Mouse (Mus musculus): ENCODE results near the gene Hinfp. TPM values are rescaled to one million over a fixed set of nuclear protein-coding genes. Genes with fewer than 3 reads are reported as not detected.
"Not testable (repeated sequence)": the region's sequence is repeated elsewhere in the genome, so short reads cannot be mapped to it uniquely, and the experiment has no call there.

The Hinfp gene
- polyA plus RNA-seq, 1 experiment from 2014 or later, result 30.5 TPM

GRCm38 (mm10) chr9:44327064-44327711, 21.7 kb upstream of the Hinfp start:
- peak overlapping the region; percentile 83 for H3K4me3 ChIP-seq
- WGBS, result 2% methylated on average over 22 of the region's 22 CpGs
- ATAC-seq, result peak; percentile 43; the same call in 1 of the 2 replicates
- no peaks in the 10 kb centered on the region for H3K27me3 ChIP-seq
- peaks cover 35% of the 10 kb centered on the region for H3K36me3 ChIP-seq (ENCODE audit: poor library complexity, severe bottlenecking)
- H3K9ac ChIP-seq, result peak overlapping the region; percentile 86
- peaks cover 20% of the 10 kb centered on the region for H3K4me1 ChIP-seq
- no peaks in the 10 kb centered on the region for H3K9me3 ChIP-seq (replicated peaks)
- peak overlapping the region; percentile 83 for H3K27ac ChIP-seq
- peak overlapping the region; percentile 67 for H3K4me2 ChIP-seq

- peak; percentile 97 for ATAC-seq
- under 1% methylated on average over 38 of the region's 38 CpGs for WGBS
- H3K9me3 ChIP-seq (replicated peaks), result no peaks in the 10 kb centered on the region
Measured at GRCm38 (mm10) chr9:44326371-44327063, 21.0 kb upstream of the Hinfp start.

GRCm38 (mm10) chr9:44325768-44326370, 20.4 kb upstream of the Hinfp start, which contains the start of gene Dpagt1:
Dpagt1 (plus strand) TSS chr9:44326019.
- Histone ChIP-seq H3K4me3 (peak within 1 kb of the TSS; percentile 83), H3K36me3 (ENCODE audit: poor library complexity, severe bottlenecking) (peaks cover 23% of the 10 kb centered on the region), H3K4me2 (peak within 1 kb of the TSS; percentile 67), H3K9me3 (replicated peaks) (no peaks in the 10 kb centered on the region), H3K27me3 (no peaks in the 10 kb centered on the region), H3K9ac (peak within 1 kb of the TSS; percentile 86), H3K4me1 (peaks cover 22% of the 10 kb centered on the region), H3K27ac (peak within 1 kb of the TSS; percentile 83)
- WGBS, result 4% methylated on average over 12 of the region's 12 CpGs
- ATAC-seq, result peak; percentile 28

More at GRCm38 (mm10) chr9:44326371-44327063, 21.0 kb upstream of the Hinfp start:
- Histone ChIP-seq H3K27ac (peak overlapping the region; percentile 83), H3K9ac (peak overlapping the region; percentile 86), H3K36me3 (ENCODE audit: poor library complexity, severe bottlenecking) (peaks cover 29% of the 10 kb centered on the region), H3K4me2 (peak overlapping the region; percentile 67), H3K4me3 (peak overlapping the region; percentile 83), H3K27me3 (no peaks in the 10 kb centered on the region), H3K4me1 (peaks cover 20% of the 10 kb centered on the region)

- Histone ChIP-seq H3K36me3 (ENCODE audit: poor library complexity, severe bottlenecking) (peaks cover 16% of the 10 kb centered on the region), H3K4me3 (peak overlapping the region; percentile 83; the same call in 1 of the 2 replicates), H3K27ac (peak overlapping the region; percentile 83; the same call in 1 of the 2 replicates), H3K4me2 (peak overlapping the region; percentile 67), H3K4me1 (peaks cover 27% of the 10 kb centered on the region)
- not testable (repeated sequence) for H3K9ac ChIP-seq; ATAC-seq; H3K27me3 ChIP-seq; H3K9me3 ChIP-seq (replicated peaks)
- WGBS, result 65% methylated on average over 7 of the region's 8 CpGs
Measured at GRCm38 (mm10) chr9:44325032-44325767, 19.7 kb upstream of the Hinfp start.

GRCm38 (mm10) chr9:44324147-44324546, 18.7 kb upstream of the Hinfp start:
- Histone ChIP-seq H3K36me3 (ENCODE audit: poor library complexity, severe bottlenecking) (peaks cover 6% of the 10 kb centered on the region; the same call in 1 of the 2 replicates), H3K4me2 (no peak overlapping the region), H3K4me1 (peaks cover 32% of the 10 kb centered on the region), H3K4me3 (no peak overlapping the region), H3K9me3 (replicated peaks) (no peaks in the 10 kb centered on the region), H3K27ac (no peak overlapping the region), H3K27me3 (no peaks in the 10 kb centered on the region), H3K9ac (no peak overlapping the region)
- 86% methylated on average over 6 of the region's 6 CpGs for WGBS
- ATAC-seq, result no peak

GRCm38 (mm10) chr9:44323656-44324055, 18.2 kb upstream of the Hinfp start:
- ATAC-seq; H3K27me3 ChIP-seq; H3K36me3 ChIP-seq (ENCODE audit: poor library complexity, severe bottlenecking); H3K27ac ChIP-seq; H3K9ac ChIP-seq; H3K4me2 ChIP-seq; H3K4me3 ChIP-seq; H3K9me3 ChIP-seq (replicated peaks): not testable (repeated sequence)
- H3K4me1 ChIP-seq, result peaks cover 37% of the 10 kb centered on the region
- WGBS, result 80% methylated on average over 4 of the region's 4 CpGs

- H3K4me3 ChIP-seq, result peak overlapping the region; percentile 97
- peak overlapping the region; percentile 97 for H3K4me2 ChIP-seq
- H3K36me3 ChIP-seq (ENCODE audit: poor library complexity, severe bottlenecking), result peaks cover 14% of the 10 kb centered on the region
- 19% methylated on average over 6 of the region's 6 CpGs for WGBS
- peak overlapping the region; percentile 93 for H3K9ac ChIP-seq
- H3K9me3 ChIP-seq (replicated peaks), result no peaks in the 10 kb centered on the region
- H3K4me1 ChIP-seq, result peaks cover 32% of the 10 kb centered on the region
- H3K27ac ChIP-seq, result peak overlapping the region; percentile 59
- ATAC-seq, result peak; percentile 17
- no peaks in the 10 kb centered on the region for H3K27me3 ChIP-seq
Measured at GRCm38 (mm10) chr9:44320799-44321133, 15.3 kb upstream of the Hinfp start.

- WGBS, result 0% methylated on average over 59 of the region's 67 CpGs
- peaks cover 29% of the 10 kb centered on the region for H3K4me1 ChIP-seq
Measured at GRCm38 (mm10) chr9:44319887-44320798, 14.7 kb upstream of the Hinfp start, which contains the start of gene C2cd2l. C2cd2l (minus strand) TSS chr9:44320285.

GRCm38 (mm10) chr9:44319105-44319886, 13.8 kb upstream of the Hinfp start:
- Histone ChIP-seq H3K9me3 (replicated peaks) (no peaks in the 10 kb centered on the region), H3K27ac (peak overlapping the region; percentile 68), H3K4me1 (peaks cover 29% of the 10 kb centered on the region), H3K4me2 (peak overlapping the region; percentile 97), H3K9ac (peak overlapping the region; percentile 93), H3K27me3 (no peaks in the 10 kb centered on the region), H3K36me3 (ENCODE audit: poor library complexity, severe bottlenecking) (peaks cover 29% of the 10 kb centered on the region), H3K4me3 (peak overlapping the region; percentile 97)
- WGBS, result 3% methylated on average over 37 of the region's 37 CpGs
- ATAC-seq, result peak; percentile 13

More at GRCm38 (mm10) chr9:44319887-44320798, 14.7 kb upstream of the Hinfp start, which contains the start of gene C2cd2l:
- ATAC-seq, result peak; percentile 100
- Histone ChIP-seq H3K9me3 (replicated peaks) (no peaks in the 10 kb centered on the region), H3K36me3 (ENCODE audit: poor library complexity, severe bottlenecking) (peaks cover 20% of the 10 kb centered on the region), H3K9ac (peak within 1 kb of the TSS; percentile 93), H3K4me2 (peak within 1 kb of the TSS; percentile 97), H3K27me3 (no peaks in the 10 kb centered on the region), H3K4me3 (peak within 1 kb of the TSS; percentile 97), H3K27ac (peak within 1 kb of the TSS; percentile 68)

- peaks cover 34% of the 10 kb centered on the region for H3K36me3 ChIP-seq (ENCODE audit: poor library complexity, severe bottlenecking)
- WGBS, result 31% methylated on average over 3 of the region's 3 CpGs
- H3K4me1 ChIP-seq, result peaks cover 33% of the 10 kb centered on the region
- peak overlapping the region; percentile 97 for H3K4me3 ChIP-seq
- peak overlapping the region; percentile 93 for H3K9ac ChIP-seq
- ATAC-seq, result no peak
- no peaks in the 10 kb centered on the region for H3K9me3 ChIP-seq (replicated peaks)
- H3K27ac ChIP-seq, result no peak overlapping the region
- H3K27me3 ChIP-seq, result no peaks in the 10 kb centered on the region
- H3K4me2 ChIP-seq, result peak overlapping the region; percentile 97
Measured at GRCm38 (mm10) chr9:44318826-44319095, 13.3 kb upstream of the Hinfp start.
